Mouse (Mus musculus) midbrain, embryonic 10.5 days (tissue): Measurements from ENCODE around the gene Alox5ap. TPM values are rescaled to one million over a fixed set of nuclear protein-coding genes. Genes with fewer than 3 reads are reported as not detected.

Experiments
- DNase-seq: peaks from one replicate; pipeline ENCODE4 v3.0.0-alpha.2; 2017; ENCODE audit warnings: low spot score
- H3K27ac ChIP-seq: fragments of 300-500 bp; sonication (generic); replicated peaks from 2 replicates; pipeline ENCODE4 v1.5.1; 2016; ENCODE audit warnings: mild to moderate bottlenecking
- H3K27me3 ChIP-seq: fragments of 300-500 bp; sonication (generic); 2 replicates; pipeline ENCODE4 v1.6.1; 2016; ENCODE audit warnings: low read depth, mild to moderate bottlenecking; ENCODE audit not compliant: poor library complexity, severe bottlenecking
- H3K36me3 ChIP-seq: fragments of 300-500 bp; sonication (generic); 2 replicates; pipeline ENCODE4 v1.6.1; 2016; ENCODE audit warnings: mild to moderate bottlenecking, moderate library complexity
- H3K4me1 ChIP-seq: fragments of 300-500 bp; sonication (generic); 2 replicates; pipeline ENCODE4 v1.6.1; 2016
- H3K4me3 ChIP-seq: fragments of 300-500 bp; sonication (generic); 2 replicates; pipeline ENCODE4 v1.5.1; 2016; ENCODE audit warnings: mild to moderate bottlenecking, moderate library complexity
- H3K9me3 ChIP-seq: fragments of 300-500 bp; sonication (generic); replicated peaks from 2 replicates; pipeline ENCODE4 v1.6.1; 2016; ENCODE audit warnings: mild to moderate bottlenecking
- WGBS: fragments of 180-500 bp; shearing (Covaris S2); methylation state at CpG from one replicate; pipeline ENCODE4 v1.1.7; 2016; 5-methylcytosine and 5-hydroxymethylcytosine counted together
- polyA plus RNA-seq: library from polyadenylated mRNA; unstranded; fragments of >200 nt; fragmentation: Nextera tagmentation; extraction: Ambion mirVana; gene quantifications from 2 replicates; pipeline ENCODE4 v1.2.1, GENCODE M21; 2016

Alox5ap gene
- polyA plus RNA-seq, 1 experiment from 2014 or later = 4.8 TPM

DNA sequence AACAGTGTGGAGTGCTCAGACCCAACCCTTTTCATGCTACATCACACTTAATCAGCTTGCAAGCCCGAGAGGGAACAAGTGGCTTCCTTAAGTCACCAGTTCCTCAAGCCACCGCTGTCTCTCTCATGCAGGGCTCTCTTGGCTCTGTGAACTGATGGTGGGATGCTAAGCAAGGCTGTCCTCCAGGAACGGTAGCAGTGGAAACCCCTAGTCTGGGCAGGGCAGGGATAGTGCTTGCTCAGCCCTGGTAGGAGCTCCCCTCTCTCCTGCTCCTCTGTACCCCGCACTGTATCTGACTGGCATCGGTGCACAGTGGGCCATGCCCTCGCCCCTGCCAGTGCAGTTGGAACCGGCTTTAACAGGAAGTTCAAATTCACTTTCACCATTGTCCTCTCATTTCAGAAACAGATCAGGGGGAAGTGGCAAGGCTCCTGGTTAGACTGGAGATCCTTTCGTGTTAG lies 2.2 kb downstream of the Alox5ap start:
- no peak for DNase-seq
- Histone ChIP-seq H3K9me3 (0 out of 2 replicates have a peak, but pooled peaks cover 5% of the 10 kb centered on the region), H3K4me3 (no peak overlapping the region), H3K27ac (no peak overlapping the region), H3K36me3 (no peaks in the 10 kb centered on the region), H3K4me1 (peaks cover 3% of the 10 kb centered on the region), H3K27me3 (no peaks in the 10 kb centered on the region)
- WGBS = 78% methylated on average over 8 of the region's 8 CpGs

DNA sequence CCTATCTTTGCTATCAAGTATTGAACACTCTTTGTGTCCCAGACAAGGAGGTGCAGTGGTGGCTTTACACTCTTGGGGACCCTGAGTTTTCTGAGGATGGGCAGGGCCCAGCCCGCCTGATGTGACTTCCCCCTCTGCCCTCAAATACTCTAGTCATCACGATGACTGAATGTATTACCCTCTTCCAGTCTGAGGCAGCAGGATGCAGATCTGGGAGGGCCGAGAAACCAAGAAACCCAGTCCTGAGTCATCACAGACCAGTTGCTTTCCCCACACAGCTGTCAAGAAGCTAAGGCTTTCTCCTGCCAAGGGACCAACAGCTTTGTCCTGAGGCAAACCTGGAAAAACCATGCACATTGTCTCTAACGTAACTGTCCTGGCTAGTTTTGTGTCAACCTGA lies 2.9 kb downstream of the Alox5ap start:
- no peak overlapping the region for H3K27ac ChIP-seq
- H3K4me1 ChIP-seq = peaks cover 3% of the 10 kb centered on the region
- 82% methylated on average over 4 of the region's 4 CpGs for WGBS
- no peaks in the 10 kb centered on the region for H3K27me3 ChIP-seq
- no peak for DNase-seq
- no peaks in the 10 kb centered on the region for H3K36me3 ChIP-seq
- H3K9me3 ChIP-seq = 0 out of 2 replicates have a peak, but pooled peaks cover 5% of the 10 kb centered on the region
- no peak overlapping the region for H3K4me3 ChIP-seq

DNA sequence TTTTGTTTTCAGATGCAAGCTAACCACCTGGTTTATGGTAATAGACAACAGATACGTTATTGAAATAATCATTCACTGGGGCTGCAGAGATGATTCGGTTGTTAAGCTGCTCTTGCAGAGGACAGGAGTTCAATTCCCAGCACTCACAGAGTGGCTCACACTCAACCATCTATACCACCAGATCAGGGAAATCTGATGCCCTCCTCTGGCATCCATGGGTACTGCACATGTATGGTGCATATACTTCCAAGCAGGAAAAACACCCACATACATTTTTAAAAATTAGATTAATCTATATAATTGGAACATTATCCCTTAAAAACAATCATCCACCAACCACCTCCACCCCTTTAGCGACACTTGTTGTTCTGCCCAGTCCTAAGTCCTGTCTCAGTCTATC lies 6.7 kb downstream of the Alox5ap start:
- Histone ChIP-seq H3K9me3 (peaks cover 5% of the 10 kb centered on the region; the same call in 1 of the 2 replicates), H3K4me1 (no peaks in the 10 kb centered on the region; the same call in 1 of the 2 replicates), H3K27me3 (no peaks in the 10 kb centered on the region), H3K36me3 (no peaks in the 10 kb centered on the region), H3K4me3 (no peak overlapping the region), H3K27ac (no peak overlapping the region)
- DNase-seq = no peak
- 92% methylated on average over 3 of the region's 3 CpGs for WGBS

DNA sequence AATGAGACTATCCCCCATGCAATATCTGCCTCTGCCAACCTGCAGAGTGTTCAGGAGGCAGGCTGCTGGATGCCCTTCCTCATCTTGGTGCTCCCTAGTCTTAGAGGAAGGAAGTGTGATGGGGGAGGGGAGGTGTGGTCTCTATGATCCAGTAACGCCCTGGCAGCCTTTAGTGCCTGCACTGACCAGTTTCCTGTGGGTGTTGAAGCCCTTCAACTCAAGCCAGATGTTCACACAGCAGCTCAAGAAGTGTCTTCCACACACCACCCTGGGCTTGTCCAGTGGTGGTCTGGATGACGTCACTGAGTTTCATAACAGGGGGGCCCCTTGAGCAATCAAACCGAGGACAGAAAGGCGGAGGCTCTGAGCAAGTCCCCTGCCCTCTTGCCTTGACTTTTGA lies 8.0 kb downstream of the Alox5ap start:
- no peaks in the 10 kb centered on the region; the same call in 1 of the 2 replicates for H3K4me1 ChIP-seq
- H3K27me3 ChIP-seq = no peaks in the 10 kb centered on the region
- no peak overlapping the region for H3K27ac ChIP-seq
- no peaks in the 10 kb centered on the region for H3K36me3 ChIP-seq
- 84% methylated on average over 4 of the region's 4 CpGs for WGBS
- no peak overlapping the region for H3K4me3 ChIP-seq
- DNase-seq = no peak
- H3K9me3 ChIP-seq = peaks cover 5% of the 10 kb centered on the region; the same call in 1 of the 2 replicates

DNA sequence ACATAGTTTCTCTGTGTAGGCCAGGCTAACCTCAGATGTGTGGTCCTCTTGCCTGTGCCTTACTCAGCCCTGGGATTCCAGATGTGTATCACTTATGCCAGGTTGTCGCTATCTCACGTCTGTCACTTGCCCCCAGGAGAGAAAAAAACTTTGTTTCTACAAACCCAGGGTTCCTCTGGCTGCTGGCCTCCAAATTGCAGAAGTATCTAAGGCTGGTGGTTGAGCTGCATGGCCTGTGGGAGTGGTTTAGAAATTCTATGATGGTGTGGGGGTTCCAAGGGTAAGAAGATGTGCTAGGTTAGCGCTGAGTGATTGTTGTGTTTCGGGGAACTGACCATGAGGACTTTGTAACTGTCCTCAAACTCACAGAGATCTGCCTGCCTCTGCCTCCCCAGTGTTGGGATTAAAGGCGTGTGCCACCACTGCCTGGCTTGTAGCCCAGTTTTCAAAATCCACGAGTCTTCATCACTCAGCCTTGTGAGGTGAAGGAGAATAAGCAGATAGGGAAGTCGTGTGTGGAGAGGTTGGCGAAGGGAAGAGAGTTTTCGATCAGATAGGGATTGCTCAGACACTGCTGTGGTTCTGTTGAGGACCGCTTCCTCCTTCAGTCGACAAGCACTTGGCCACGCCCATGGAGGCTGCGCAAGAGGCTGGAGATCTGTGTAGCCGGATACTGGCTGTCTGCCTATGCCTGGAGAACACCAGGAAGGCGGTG lies 10.0 kb downstream of the Alox5ap start:
- Histone ChIP-seq H3K27ac (no peak overlapping the region), H3K4me3 (no peak overlapping the region), H3K4me1 (peaks cover 7% of the 10 kb centered on the region), H3K27me3 (no peaks in the 10 kb centered on the region), H3K36me3 (no peaks in the 10 kb centered on the region), H3K9me3 (peaks cover 5% of the 10 kb centered on the region; the same call in 1 of the 2 replicates)
- no peak for DNase-seq
- 86% methylated on average over 15 of the region's 15 CpGs for WGBS

DNA sequence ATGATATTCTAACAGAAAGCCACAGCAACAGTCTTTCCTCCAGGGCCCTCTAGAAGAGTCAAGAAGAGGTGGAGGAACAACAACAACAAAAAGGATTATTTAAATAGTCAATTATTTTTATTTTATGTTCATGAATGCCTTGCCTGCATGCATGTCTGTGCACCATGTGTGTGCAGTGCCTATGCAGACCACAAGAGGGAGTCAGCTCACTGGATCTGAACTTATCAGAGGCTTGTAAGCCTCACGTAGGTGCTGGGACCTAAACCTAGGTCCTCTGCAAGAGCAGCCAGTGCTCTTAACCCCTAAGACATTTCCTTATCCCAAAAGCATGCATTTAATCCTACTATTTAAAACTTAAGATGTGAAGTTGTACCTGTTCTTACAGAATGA lies 10.5 kb downstream of the Alox5ap start:
- Histone ChIP-seq H3K4me3 (no peak overlapping the region), H3K36me3 (no peaks in the 10 kb centered on the region), H3K9me3 (peaks cover 5% of the 10 kb centered on the region; the same call in 1 of the 2 replicates), H3K27ac (no peak overlapping the region), H3K4me1 (peaks cover 8% of the 10 kb centered on the region), H3K27me3 (no peaks in the 10 kb centered on the region)
- no peak for DNase-seq
- 83% methylated on average over 1 of the region's 1 CpGs for WGBS

DNA sequence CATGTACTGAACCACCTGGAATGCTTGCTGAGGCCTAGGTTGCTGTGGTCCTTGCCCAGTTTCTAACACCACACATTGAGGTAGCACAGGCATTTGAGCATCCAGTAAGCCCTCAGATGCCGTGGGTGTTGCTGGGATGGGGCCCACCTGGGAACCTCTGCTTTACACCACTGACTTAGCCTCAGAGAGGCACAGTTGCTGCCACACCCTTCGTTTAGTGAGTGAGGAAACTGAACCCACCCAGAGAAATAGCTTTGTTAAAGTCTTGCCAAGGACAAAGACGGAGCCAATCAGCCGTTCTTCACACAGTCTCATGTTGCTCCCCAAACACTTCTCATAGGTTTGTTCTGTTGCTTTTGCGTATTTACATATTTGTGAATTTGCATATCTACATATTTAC lies 13.0 kb downstream of the Alox5ap start:
- no peak for DNase-seq
- H3K4me3 ChIP-seq = no peak overlapping the region
- peaks cover 8% of the 10 kb centered on the region; the same call in 1 of the 2 replicates for H3K9me3 ChIP-seq
- H3K27me3 ChIP-seq = no peaks in the 10 kb centered on the region
- WGBS = 86% methylated on average over 5 of the region's 5 CpGs
- H3K36me3 ChIP-seq = no peaks in the 10 kb centered on the region
- H3K4me1 ChIP-seq = peaks cover 8% of the 10 kb centered on the region
- H3K27ac ChIP-seq = no peak overlapping the region

DNA sequence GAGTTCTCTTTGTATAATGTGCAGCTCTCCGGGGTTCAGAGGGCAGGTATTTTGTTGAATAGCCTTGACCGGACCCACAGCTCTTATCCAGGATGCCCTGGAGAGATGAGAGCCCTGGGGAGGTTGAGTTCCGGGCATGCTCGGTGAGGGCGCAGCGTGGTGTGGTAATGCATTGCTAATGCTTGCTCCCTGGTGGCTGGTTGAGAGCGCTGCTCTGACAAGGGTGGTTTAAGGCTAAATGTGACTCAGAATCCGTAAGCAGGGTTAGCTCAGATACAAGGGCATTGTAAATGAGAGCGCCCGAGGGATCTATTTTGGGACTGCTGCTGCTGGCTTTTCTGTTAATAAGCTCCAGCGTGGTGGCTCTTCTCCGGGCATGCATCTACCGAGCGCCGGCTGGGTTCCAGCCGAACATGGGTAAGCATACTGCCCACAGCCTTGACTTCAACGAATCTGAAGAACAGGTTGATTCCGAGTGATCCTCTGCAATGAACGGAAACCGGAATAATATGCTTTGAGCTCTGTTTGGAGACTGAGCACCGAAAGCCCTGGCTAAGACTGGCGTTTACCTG lies 14.8 kb downstream of the Alox5ap start:
- H3K27ac ChIP-seq = peak overlapping the region; percentile 60; the same call in 1 of the 2 replicates
- WGBS = 40% methylated on average over 22 of the region's 22 CpGs
- H3K36me3 ChIP-seq = no peaks in the 10 kb centered on the region
- H3K4me1 ChIP-seq = peaks cover 8% of the 10 kb centered on the region
- H3K4me3 ChIP-seq = peak overlapping the region; percentile 35; the same call in 1 of the 2 replicates
- DNase-seq = peak; percentile 39
- no peaks in the 10 kb centered on the region for H3K27me3 ChIP-seq
- peaks cover 13% of the 10 kb centered on the region; the same call in 1 of the 2 replicates for H3K9me3 ChIP-seq

DNA sequence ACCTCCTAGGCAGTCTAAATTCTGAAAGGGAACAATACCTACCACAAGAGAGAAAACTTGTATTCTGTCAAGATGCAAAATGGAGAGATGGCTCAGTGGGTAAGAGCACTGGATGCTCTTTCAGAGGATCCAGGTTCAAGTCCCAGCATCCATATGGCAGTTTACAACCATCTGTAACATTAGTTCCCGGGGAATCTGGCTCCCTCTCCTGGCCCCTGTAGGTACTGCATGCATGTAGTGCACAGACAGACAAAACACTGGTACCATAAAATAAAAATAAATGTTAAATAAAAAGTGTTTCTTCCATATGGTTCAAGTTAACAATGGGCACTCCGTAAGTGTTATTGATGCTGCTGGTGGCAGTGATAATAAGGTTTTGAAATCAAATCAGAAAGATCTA lies 18.4 kb downstream of the Alox5ap start:
- H3K4me1 ChIP-seq = peaks cover 28% of the 10 kb centered on the region
- WGBS = 88% methylated on average over 2 of the region's 2 CpGs
- H3K36me3 ChIP-seq = no peaks in the 10 kb centered on the region
- H3K27ac ChIP-seq = no peak overlapping the region
- H3K9me3 ChIP-seq = peaks cover 13% of the 10 kb centered on the region; the same call in 1 of the 2 replicates
- DNase-seq = no peak
- no peak overlapping the region for H3K4me3 ChIP-seq
- H3K27me3 ChIP-seq = peaks cover 28% of the 10 kb centered on the region

DNA sequence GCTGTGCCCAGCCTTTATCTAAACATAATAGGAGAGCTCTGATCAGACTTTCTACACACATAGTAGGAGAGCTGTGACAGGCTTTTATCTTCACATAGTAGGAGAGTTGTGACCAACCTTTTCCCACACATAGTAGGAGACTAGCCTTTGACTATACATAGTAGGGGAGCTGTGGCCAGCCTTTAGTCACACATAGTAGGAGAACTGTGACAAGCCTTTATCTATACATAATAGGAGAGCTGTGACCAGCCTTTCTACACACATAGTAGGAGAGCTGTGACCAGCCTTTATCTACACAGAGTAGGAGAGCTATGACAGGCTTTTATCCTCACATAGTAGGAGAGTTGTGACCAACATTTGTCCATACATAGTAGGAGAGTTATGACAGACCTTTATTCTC lies 19.3 kb downstream of the Alox5ap start:
- DNase-seq = no peak
- Histone ChIP-seq H3K36me3 (no peaks in the 10 kb centered on the region), H3K4me1 (peaks cover 29% of the 10 kb centered on the region), H3K9me3 (peaks cover 13% of the 10 kb centered on the region; the same call in 1 of the 2 replicates), H3K27ac (no peak overlapping the region), H3K4me3 (no peak overlapping the region), H3K27me3 (peaks cover 32% of the 10 kb centered on the region)

DNA sequence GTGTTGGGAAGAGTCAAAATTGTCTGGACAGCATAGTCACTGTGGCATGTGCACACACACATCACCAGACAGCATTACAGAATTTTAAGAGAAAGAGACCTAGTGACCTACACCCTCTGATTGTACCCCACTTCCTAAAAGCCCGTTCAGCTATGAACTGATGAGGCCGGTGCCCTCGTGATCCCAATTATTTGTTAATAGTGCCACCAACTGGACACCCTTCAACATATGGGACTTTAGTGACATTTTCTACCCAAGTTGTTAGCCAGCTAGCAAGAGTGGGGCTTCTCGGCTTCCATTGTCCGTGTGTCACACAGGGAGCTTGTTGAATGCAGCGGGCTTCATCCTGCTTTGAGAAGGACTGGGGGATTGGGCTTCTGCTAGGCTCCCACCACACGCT lies 21.5 kb downstream of the Alox5ap start:
- Histone ChIP-seq H3K4me3 (no peak overlapping the region), H3K27ac (no peak overlapping the region), H3K36me3 (no peaks in the 10 kb centered on the region), H3K27me3 (peaks cover 32% of the 10 kb centered on the region), H3K9me3 (peaks cover 13% of the 10 kb centered on the region; the same call in 1 of the 2 replicates), H3K4me1 (peaks cover 21% of the 10 kb centered on the region)
- WGBS = 60% methylated on average over 7 of the region's 7 CpGs
- no peak for DNase-seq

DNA sequence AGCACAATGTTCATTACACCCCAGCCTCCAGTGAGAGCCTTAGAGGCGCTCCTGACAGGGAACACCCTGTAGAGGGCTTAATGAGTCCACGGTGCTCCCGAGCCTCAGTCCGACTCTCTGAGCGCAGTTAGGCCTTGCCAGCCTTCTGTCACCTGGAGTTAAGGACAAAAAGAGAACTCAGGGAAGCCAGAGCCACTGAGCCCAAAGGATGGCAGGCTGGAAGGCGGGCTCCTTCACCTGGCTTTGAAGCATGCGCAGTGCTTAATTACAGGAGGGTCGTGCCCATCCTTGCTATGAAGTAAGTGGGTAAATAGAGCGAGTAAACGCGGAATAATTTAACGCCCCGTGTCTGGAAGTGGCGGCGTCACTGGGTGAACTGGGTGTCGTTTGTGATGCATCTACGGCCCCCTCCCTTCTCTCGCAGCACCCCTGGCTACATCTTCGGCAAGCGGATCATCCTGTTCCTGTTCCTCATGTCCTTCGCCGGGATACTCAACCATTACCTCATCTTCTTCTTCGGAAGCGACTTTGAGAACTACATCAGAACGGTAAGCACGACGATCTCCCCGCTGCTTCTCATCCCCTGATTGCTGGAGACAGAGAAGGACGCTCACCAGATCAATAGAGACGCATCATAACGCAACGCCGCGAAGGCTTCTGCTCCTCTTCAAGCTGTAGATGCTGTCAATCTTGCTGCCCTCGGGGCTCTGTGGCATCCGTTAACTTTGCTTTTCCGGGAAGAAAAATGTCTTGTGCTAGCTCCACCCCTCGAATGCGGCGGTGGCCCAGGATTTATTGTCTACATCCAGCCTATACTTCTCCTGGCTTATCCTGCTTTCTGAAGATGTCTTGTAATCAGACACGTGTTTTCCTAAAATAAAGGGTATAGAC lies 22.8 kb downstream of the Alox5ap start:
- 24% methylated on average over 41 of the region's 41 CpGs for WGBS
- peak overlapping the region; percentile 64 for H3K27ac ChIP-seq

More for the DNA sequence above, 22.8 kb downstream of the Alox5ap start:
- Histone ChIP-seq H3K36me3 (no peaks in the 10 kb centered on the region), H3K4me1 (peaks cover 21% of the 10 kb centered on the region), H3K9me3 (peaks cover 9% of the 10 kb centered on the region; the same call in 1 of the 2 replicates), H3K27me3 (peaks cover 32% of the 10 kb centered on the region), H3K4me3 (peak overlapping the region; percentile 51)
- peak; percentile 25 for DNase-seq
